Mouse (Mus musculus): ENCODE measurements at regions not wholly inside any gene's neighbourhood (a gene's known extent, or its start where the extent isn't known, plus 50 kb on each side); places are given as distances from the start of the nearest gene placed in this dataset.

DNA sequence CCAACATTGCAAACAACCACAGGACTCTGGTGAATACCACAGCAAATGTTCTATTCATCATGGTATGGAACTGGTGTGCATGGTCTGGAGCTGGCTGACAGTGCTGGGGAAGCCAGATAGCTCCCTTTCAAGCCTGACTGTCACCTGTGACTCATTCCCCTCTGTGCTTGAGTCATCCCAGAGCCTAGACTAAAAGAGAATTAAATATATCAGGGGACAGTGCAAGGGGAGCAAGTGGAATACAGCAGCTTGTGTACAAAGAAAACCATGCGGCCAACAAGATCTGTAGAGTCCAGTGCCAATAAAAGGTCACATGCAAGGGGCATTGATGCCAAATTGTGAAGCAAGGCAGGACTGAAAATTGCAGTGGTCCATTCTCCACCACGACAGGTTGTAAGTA, 117.7 kb downstream of the Pah start:
- DNase-seq (ENCODE audit: low read depth, low spot score) = no peak

DNA sequence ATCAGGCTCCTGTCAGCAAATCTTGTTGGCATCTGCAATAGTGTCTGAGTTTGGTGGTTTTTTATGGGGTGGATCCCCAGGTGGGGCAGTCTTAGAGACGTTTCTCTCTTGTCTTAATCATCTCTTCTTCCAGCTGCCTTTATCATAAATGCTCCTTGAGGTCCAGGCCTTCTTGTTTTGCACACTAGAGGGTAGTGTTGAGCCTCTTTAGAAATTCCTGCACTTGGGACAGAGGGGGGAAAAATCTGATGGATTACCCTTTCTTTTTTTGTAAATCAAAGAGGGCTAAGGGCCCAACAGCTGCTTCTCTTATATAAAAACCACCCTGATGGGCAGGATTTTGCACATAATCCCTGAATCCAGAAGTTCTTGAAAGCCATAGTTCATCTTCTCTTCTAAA, 127.5 kb downstream of the Pah start:
- DNase-seq (ENCODE audit: low read depth, low spot score) = peak; percentile 27

DNA sequence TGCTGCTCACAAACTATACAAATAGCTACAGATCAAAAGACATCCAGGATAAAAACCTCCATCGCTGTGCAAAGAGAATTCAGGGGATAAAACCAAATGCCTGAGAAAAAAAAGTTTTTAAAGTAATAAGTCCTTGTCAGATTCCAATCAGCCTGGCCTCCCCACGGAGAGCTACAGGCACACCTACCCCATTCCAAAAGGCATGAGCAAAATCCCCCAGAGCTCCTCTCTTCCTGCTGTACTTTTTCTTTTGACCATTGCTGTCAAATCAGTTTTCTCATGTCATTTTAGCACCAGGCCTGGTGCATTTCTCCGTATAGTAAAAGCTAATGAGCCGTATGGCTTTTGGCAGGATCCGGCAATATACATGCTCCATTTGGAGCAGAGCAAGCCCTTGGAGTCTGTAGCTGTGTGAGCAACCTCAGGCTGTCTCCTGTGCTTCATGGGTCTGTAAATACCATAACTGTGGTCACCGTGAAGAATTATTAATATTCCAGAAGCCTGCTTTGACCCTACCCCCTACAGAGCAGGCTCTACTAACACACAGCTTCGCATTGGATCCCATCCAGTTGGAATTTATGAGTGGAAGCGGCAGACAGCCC, 130.6 kb downstream of the Pah start:
- peak; percentile 6 for DNase-seq (ENCODE audit: low read depth, low spot score)

DNA sequence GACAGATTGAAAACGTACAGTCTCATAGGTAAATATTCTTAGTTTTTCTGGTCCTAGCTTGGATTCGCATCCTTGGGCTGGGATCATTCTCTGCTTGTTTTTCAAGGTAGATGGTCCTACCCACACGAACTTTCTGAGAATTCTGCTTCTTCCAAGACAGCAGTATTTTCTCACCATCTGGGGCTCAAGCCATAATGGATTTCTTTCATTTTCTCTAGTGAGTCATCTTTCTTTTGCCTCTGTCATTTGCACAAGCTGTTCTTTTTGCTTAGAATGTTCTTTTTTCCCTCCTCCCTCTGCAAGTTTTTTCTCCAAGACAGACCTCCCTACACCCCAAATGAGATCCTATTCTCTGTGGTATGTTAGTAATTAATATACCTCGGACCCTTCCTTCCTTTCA, 132.5 kb downstream of the Pah start:
- DNase-seq (ENCODE audit: low read depth, low spot score) = no peak

DNA sequence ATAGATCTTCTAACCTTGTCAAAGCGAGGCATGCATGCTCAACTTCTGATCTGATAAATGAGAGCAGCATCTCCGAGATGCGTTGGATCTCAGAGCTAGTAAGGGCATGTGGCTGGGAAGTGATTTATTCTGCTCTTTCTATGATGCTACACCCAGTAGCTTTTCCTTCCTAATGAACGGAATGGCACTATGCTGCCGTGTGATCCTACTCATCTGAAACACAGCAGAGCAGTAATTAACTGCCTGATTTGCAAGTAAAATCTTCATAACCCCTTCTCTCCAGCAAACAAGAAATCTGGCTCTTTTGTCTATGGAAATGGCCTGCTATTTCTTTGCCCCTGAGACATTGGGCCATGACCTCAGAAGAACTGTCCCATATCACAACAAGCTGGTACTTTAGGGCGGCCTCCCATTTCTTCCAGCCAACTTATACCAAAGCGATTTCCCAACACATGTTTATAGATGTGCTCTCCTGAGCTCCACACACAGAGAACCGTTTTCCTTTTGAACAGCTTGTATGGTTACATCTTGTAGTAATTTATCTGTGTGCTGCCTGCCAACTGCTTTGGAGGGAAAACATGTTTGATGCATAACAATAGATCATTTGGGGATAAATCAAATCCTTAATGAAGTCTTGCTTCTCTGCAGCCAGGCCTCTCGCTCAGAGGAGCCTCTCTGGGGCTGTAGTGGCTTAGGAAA, 144.6 kb downstream of the Pah start:
- no peak for DNase-seq (ENCODE audit: low read depth, low spot score)

DNA sequence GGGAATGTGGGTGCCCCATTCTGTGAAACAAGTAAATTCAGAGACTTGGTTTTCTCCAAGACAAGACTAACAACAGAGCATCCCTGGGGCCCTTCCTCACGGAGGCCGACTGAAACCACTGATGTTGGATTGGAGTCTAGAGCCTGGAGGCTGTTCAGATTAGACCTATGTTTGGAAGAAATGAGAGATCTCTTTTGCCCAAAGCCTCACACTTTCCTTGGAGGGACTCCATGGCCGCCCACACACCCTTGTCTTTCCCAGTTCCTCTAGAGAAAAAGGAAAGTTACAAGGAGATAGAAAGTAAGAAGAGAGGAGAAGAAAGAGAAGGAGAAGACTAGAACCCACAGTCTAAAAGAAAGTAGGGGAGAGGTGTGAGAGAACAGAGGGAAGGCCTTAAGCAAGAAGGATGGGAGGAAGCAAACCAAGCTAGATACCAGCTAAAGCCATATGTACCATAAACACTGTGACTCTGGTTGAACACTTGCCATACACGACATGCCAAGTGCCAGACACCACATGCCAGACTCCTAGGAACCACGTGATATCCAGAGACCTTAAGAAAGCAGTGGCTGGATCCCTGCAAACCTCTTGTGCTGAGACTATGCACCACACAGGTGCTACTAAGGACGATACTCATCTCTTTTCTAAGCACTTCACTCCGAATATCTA, 145.3 kb downstream of the Pah start:
- no peak for DNase-seq (ENCODE audit: low read depth, low spot score)

DNA sequence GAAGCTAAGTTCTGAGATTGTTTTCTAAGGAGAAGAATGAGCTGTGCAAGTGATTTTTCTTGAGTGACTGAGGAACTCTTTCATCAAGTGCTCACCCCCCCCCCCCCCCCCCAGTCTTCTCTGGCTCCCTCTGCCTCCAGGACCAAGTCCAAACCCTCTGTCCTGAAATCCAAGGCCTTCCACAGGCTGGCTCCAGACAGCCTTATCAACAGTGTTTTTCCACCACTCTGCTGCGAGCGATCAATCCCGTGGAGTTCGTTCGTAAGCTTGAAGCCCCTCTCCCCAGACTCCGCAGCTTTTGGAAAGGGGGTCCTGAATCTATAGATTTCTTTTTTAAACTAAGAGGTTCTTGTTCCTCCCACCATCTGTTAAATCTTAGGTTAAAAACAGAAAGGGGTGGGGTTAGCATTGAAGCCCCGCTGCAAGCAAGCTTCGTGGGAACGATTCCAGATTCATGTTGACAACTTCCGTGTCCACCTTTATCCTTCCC, 146.1 kb downstream of the Pah start:
- no peak for DNase-seq (ENCODE audit: low read depth, low spot score)

DNA sequence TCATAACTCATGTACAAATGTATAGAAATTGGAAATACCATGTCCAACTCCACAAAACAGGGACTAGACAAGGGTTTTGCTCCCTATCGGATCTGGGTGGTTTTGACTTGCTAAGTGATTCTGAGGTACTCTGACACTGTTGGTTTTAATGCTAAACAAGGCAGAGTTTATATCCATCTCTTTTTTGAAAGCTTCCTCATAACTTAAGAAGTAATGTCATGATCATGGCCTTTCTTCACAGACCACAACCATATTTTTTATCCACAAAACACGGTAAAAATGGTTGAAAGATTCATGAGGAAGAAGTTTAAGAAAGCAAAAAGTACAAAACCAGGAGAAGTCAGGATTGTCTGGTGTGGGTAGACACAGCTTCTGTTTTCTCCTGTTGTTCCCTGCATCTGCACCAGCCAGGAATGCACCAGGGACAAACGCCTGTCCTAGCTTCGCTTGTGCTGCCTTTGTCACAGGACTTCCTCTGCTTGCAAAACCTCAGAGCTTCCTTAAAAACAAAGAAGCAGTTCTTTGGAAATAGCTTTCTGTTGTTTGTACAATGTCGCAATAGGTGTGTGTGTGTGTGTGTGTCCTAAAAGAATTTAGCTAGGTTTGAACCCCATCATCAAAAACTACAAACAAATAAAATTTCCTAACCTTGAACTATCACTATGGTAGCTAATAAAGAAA, 153.3 kb downstream of the Pah start:
- no peak for DNase-seq (ENCODE audit: low read depth, low spot score)

DNA sequence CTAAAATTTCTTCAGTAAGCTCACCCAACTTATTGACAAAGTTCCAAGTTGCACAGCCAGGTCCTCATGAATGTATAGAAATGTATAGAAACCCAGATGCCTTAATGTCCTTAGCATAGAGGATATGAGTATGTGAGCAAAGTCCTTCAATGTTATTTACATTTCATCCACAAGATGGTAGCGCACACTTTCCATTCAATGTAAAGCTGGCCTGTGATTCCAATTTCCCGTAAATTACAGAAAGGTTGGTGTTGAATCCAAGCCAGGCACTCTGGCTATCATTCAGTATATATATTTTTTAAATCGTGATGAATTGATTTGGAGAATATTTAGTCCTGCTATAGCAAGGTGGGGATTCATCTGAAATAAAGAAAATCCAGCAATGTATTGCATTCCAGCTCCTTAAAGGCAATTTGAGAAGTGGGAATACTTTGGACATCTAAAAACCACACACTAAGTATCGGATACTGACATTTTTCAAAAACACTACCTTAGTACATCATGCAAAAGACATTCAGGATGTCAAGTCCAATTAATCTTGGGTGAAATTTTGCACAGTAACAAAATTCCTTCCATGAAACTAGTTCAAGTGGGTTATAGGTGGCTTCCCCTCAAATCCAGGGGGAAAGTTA, 154.6 kb downstream of the Pah start:
- DNase-seq (ENCODE audit: low read depth, low spot score) = no peak

DNA sequence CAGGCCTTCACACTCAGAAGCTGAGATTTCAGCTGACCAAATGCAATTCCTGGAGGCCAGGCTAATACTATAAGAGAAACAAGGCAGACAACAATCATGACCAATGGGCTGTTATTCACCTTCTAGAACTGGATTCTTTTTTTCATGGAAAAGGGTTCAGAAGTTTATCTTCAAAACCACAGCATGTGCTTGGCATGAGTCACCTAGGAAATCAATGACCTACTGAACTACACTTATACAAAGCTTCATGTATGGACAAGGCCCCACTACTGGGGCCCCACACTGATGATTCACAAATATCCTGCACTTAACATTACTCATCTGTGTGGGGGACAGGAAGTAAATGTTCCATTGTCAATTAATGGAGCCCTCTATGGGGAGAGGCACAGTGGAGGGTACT, 157.4 kb downstream of the Pah start:
- DNase-seq (ENCODE audit: low read depth, low spot score) = no peak

DNA sequence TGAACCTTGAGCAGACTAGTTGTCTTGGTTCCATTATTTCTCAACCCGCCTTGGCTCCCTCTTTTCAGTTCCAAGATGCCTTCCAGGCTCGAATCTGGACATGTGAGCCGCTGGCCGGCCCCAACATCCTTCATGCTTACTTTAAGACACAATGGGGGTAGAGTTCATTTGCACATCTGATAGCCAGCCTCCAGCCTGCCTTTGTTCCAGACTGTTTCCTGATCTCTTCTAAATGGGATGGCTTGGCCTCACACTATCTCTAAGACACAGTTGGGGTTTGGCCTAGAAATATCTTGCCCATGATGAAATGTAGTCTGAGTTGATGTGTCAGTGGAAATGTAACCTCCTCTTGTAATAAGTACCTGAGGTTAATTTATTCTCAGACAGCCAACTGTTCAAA, 164.7 kb downstream of the Pah start:
- no peak for DNase-seq (ENCODE audit: low read depth, low spot score)

DNA sequence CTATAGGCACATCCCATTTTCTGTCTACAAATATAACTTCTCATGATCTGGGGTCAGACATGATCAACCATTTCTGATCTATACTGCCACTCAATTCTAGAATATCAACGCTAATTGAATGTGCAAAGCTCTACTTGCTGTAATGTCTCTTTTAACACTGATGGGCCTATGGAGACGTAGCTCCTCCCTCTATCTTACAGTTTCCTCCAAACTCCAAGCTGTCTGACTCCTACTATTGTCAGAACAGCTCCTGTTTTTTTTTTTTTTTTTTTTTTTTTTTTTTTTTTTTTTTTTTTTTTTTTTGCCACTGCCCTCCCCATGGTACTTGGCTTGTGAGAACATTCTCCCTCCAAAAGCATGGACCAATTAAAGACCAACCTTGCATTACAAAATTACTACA, 165.2 kb downstream of the Pah start:
- no peak for DNase-seq (ENCODE audit: low read depth, low spot score)

DNA sequence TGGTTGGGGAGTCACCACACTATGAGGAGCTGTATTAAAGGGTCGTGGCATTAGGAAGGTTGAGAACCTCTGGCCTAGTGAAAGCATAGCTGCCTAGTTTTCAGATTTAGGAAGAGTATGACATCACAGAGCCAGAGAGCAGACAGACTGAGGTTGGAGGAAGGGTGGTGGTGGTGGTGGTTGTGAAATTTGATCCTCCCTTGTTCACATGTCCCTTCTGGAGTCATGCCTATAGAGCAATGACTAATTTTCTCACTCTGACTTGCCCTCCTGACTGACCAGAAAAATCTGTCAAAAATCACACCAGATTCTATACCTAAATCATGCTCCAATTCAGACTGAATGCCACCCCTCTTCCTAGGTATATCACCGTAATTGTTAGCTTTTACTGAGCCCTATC, 166.2 kb downstream of the Pah start:
- DNase-seq (ENCODE audit: low read depth, low spot score) = no peak

DNA sequence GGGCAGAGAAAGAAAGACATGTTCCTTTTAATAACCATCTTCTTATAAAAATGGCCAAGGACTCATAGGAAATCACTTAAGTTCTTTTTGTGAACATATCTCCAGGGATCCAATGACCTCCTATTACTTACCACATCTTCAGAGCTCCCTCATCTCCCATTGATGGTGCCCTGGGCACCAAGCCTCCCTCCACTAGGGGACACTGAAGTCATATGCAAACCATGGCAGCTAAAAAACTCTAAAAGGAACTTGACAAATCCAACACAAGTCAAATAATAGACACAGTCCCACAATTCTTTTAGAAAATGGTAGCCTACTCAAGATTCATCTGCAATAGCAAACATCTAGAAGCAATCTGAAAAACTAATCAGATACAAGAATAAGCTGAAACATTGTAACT, 167.2 kb upstream of the Igf1 start:
- DNase-seq (ENCODE audit: low read depth, low spot score) = no peak

DNA sequence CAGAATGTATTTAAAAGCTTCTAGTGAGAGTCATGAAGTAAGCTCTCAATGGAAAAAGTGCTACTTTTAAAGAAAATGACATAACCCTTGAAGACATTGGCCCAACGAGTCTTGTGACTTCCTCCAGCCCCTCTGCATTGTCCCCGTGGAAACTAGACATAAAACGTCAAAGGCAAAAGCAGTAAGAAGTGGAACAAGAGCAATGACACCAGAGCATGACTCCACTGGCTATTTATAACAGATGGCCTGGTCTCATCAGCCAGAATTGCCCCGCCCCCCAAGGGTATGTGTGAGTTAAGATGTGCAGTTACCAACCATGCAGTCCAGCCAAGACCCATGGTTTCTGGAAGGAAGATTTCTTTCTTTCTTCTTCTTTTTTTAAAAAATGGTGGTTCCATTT, 161.6 kb upstream of the Igf1 start:
- DNase-seq (ENCODE audit: low read depth, low spot score) = no peak

DNA sequence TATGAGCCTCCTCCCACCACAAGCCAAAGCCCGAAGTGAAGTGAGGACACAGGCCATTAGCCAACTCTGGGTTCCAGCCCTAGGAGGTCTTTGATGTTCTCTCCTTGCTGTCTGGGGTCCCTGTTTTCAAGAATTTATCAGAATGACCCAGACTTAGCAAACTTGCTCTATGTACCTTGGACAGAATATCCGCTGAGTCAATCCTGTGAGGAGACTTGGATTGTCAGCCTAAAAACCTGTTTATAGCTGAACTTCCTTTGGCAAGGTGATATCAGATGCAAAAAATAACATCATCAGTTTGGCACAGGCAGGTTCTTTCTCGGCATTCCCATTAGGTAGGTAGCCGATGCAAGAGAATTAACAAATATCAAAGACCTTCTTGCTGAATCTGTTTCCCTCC, 146.9 kb upstream of the Igf1 start:
- no peak for DNase-seq (ENCODE audit: low read depth, low spot score)

DNA sequence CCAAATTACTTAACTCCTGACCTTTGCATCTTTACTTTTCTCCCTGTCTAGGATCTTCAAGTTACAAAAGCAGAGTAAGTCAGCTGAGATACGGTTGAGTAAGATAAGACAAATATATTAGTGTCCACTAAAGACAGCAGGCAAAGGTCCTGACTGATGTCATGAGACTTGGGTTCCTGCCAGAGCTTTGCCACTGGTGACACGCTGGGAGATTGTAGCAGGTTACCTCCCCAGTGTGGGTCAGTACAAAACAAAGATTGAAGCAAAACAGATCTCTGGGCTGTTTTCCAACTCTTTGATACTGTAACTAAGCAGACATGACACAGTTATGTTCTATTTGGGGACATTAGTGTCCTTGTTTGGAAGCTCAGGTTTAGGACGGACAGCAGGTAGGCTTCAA, 146.3 kb upstream of the Igf1 start:
- no peak for DNase-seq (ENCODE audit: low read depth, low spot score)

DNA sequence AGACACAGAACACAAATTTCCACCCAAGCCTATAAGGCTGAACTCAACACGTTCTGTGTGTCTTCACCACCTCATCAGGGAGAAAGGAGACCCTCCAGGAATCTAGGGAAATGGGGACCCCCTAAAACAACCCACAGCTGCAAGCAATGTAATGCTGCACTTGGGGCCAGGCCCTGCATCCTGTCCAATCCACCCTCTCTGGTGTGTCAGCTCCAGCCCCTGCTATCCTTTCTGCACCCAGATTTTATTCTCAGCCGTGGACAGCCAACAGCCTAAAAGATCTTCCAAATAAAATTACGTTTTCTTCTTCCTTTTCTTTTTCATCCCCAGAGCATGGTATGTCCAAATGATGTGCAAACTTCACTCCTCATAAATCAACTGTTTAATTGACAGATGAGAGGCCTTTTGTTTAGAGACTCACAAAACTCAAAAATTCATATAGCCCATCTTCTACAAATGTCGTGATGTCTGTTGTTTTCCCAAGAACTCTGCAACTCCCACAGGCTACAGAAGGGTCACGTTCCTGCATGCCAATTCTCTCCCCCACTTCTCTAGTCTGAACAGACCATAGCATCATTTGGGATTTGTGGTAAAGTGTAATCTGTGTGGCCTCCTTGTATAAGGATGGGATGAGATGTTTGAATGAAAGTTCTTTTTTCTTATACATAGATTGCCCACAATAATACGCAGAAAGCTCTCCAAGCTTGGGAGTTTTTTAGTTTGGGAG, 142.0 kb upstream of the Igf1 start:
- DNase-seq (ENCODE audit: low read depth, low spot score) = no peak

DNA sequence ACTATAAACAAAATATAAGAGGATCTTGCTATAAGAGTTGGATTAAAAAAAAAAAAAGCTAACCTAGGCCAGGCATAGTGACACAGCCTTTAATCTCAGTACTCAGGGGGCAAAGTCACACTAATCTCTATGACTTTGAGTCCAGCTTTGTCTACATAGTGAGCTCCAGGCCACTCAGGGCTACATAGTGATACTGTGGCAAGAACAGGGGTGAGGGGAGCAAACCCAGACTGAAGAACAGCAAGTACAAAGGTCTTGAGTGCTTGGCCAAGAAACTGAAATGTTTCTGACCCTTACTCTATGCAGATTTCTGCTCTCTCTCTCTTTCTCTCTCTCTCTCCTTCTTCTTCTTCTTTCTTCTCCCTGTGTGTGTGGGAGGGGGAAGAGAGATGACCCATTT, 140.9 kb upstream of the Igf1 start:
- no peak for DNase-seq (ENCODE audit: low read depth, low spot score)

DNA sequence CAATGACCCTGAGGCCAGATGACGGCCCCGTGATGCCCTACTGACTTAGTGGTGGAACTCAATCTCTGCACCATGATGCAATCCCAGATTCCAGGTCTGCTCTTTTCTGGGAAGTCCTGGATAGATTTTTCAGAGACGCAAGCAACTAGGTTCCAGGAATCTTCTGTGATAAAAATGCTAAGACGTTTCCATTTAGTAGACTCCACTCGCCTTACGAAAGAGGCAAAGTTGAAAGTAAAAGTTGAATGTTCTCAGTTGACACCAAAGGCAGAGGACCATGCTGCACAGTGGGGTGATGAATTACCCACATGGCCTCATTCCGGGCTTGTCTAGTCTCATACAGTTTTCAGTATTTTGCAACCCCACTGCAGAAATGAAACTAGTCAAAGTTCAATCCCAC, 139.6 kb upstream of the Igf1 start:
- no peak for DNase-seq (ENCODE audit: low read depth, low spot score)

DNA sequence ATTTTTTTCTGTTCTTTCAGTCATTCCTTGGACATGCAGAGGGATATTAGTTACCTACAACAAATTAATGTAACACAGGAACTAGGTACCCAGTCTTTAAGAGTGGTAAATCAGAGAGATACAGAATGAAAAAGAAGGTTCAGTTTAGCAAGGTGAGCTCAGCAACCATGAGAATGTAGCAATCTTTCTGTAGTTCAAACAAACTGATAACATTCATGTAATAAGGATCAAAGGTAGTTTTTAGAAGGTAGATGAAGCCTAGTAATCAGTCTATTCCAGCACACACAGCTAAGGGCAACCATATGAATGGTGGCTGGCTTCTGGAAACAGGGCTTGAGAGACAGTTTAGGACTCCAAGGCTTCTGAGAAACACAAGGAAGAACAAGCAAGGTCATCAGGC, 138.1 kb upstream of the Igf1 start:
- no peak for DNase-seq (ENCODE audit: low read depth, low spot score)
